Mouse (Mus musculus) forebrain, embryonic 13.5 days (tissue): ENCODE measurements around the gene Kmt5a. TPM values are rescaled to one million over a fixed set of nuclear protein-coding genes. Genes with fewer than 3 reads are reported as not detected.
A peak's percentile ranks its signal among the peaks of the same experiment; 100 is the strongest.

Experiments used
- ATAC-seq: fragments of 200-750 bp; cut with Nextera tagmentation; 2 replicates; pipeline ENCODE4 v1.8.0; 2017
- H3K27ac ChIP-seq: fragments of 300-500 bp; sonication (generic); 2 replicates; pipeline ENCODE4 v1.5.1; 2015; ENCODE audit warnings: inconsistent platforms, mild to moderate bottlenecking, moderate library complexity
- H3K27me3 ChIP-seq: fragments of 300-500 bp; sonication (generic); 2 replicates; pipeline ENCODE4 v1.6.1; 2015; ENCODE audit warnings: mild to moderate bottlenecking, inconsistent platforms
- H3K36me3 ChIP-seq: fragments of 300-500 bp; sonication (generic); 2 replicates; pipeline ENCODE4 v1.6.1; 2015; ENCODE audit warnings: mild to moderate bottlenecking, inconsistent platforms; ENCODE audit not compliant: poor library complexity, severe bottlenecking
- H3K4me1 ChIP-seq: fragments of 300-500 bp; sonication (generic); 2 replicates; pipeline ENCODE4 v1.6.1; 2015; ENCODE audit warnings: inconsistent platforms
- H3K4me2 ChIP-seq: fragments of 300-500 bp; sonication (generic); 2 replicates; pipeline ENCODE4 v1.6.1; 2015; ENCODE audit warnings: inconsistent platforms, mild to moderate bottlenecking, moderate library complexity
- H3K4me3 ChIP-seq: fragments of 300-500 bp; sonication (generic); 2 replicates; pipeline ENCODE4 v1.5.1; 2015; ENCODE audit warnings: mild to moderate bottlenecking, inconsistent platforms
- H3K9ac ChIP-seq: fragments of 300-500 bp; sonication (generic); 2 replicates; pipeline ENCODE4 v1.6.1; 2015; ENCODE audit warnings: mild to moderate bottlenecking, inconsistent platforms
- H3K9me3 ChIP-seq: fragments of 300-500 bp; sonication (generic); replicated peaks from 2 replicates; pipeline ENCODE4 v1.6.1; 2016; ENCODE audit warnings: inconsistent platforms
- WGBS: fragments of 180-500 bp; shearing (Covaris S2); methylation state at CpG from one replicate; pipeline ENCODE4 v1.1.7; 2015; 5-methylcytosine and 5-hydroxymethylcytosine counted together
- polyA plus RNA-seq: library from polyadenylated mRNA; unstranded; fragments of >200 nt; fragmentation: Nextera tagmentation; extraction: Ambion mirVana; gene quantifications from 2 replicates; pipeline ENCODE4 v1.2.1, GENCODE M21; 2015

Kmt5a gene
- polyA plus RNA-seq, 1 experiment from 2014 or later, result 30.0 TPM

DNA sequence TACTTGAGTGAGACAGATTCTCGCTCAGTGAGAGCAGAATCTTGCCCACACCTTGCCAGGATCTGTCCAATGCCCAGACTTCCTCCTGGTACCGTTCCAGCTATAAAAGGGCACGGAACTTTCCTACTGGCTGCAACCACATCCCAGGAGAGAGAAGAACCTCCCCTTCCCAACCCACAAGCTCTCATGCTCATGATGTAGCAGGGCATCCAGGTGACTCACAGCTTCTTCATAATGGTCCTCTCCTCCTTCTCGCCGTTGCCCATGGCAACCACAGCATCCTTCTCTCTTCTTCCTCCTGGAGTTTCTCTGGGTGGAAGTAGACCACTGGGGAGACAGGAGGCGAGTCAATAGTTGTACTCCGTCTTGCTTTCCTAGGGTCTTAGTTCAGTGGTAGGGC is 28.6 kb downstream of the Kmt5a start:
- no peak overlapping the region for H3K9ac ChIP-seq
- 89% methylated on average over 7 of the region's 7 CpGs for WGBS
- no peaks in the 10 kb centered on the region for H3K27me3 ChIP-seq
- peaks cover 25% of the 10 kb centered on the region for H3K36me3 ChIP-seq
- no peaks in the 10 kb centered on the region for H3K9me3 ChIP-seq
- H3K4me2 ChIP-seq, result no peak overlapping the region
- no peak overlapping the region for H3K27ac ChIP-seq
- no peaks in the 10 kb centered on the region for H3K4me1 ChIP-seq
- no peak for ATAC-seq
- H3K4me3 ChIP-seq, result no peak overlapping the region

DNA sequence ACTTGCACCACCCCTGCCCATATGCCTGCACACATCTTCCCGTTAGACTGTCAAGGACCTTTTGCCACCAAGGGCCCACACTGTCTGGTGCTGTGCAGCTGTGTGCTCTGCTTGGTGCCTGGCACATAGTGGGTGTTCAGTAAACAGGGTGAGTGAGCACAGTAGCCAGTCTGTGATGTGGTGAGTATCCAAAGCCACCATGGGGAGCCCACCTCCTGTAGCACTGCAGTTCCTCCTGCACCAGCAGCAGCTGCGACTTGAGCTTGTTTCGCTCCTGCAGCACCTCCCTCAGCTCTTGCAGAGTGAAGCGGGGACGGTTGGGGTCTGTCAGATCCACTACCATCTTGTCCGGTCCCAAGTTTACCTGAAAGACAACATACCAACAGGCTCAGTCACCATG is 29.8 kb downstream of the Kmt5a start:
- no peaks in the 10 kb centered on the region for H3K27me3 ChIP-seq
- H3K4me3 ChIP-seq, result no peak overlapping the region
- no peak for ATAC-seq
- H3K4me2 ChIP-seq, result no peak overlapping the region
- peaks cover 18% of the 10 kb centered on the region for H3K36me3 ChIP-seq
- no peaks in the 10 kb centered on the region for H3K9me3 ChIP-seq
- H3K4me1 ChIP-seq, result no peaks in the 10 kb centered on the region
- no peak overlapping the region for H3K9ac ChIP-seq
- H3K27ac ChIP-seq, result no peak overlapping the region
- WGBS, result 91% methylated on average over 6 of the region's 6 CpGs

DNA sequence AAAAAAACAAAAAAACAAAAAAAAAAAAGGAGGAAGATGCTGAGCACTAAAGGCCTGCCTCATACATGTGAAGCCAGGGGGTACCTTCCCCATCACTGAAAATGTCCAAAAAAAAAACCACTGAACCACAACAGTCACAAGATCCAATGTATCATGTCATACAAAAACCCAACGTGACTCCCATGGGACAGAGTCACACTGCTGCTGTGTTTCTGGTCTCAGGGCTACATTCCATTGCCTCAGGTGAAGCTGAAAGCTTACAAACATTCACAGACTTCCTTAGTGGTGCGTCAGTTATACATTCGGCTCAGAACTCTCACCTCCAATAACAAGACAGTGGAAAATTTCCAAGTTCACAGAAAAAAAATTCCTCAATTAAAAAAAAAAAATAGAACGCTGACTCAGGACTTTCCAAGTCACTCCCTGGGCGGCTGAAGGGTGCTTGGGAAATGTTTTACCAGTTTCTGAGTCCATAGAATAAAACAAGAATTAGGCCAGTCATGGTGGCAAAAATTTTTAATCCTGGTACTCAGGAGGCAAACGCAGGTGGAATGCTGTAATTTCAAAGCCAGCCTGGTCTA is 31.0 kb downstream of the Kmt5a start:
- Histone ChIP-seq H3K36me3 (peaks cover 18% of the 10 kb centered on the region), H3K9me3 (no peaks in the 10 kb centered on the region), H3K27me3 (no peaks in the 10 kb centered on the region), H3K4me2 (no peak overlapping the region), H3K4me1 (peaks cover 6% of the 10 kb centered on the region; the same call in 1 of the 2 replicates), H3K9ac (no peak overlapping the region), H3K4me3 (no peak overlapping the region), H3K27ac (no peak overlapping the region)
- no peak for ATAC-seq
- WGBS, result 87% methylated on average over 6 of the region's 6 CpGs

DNA sequence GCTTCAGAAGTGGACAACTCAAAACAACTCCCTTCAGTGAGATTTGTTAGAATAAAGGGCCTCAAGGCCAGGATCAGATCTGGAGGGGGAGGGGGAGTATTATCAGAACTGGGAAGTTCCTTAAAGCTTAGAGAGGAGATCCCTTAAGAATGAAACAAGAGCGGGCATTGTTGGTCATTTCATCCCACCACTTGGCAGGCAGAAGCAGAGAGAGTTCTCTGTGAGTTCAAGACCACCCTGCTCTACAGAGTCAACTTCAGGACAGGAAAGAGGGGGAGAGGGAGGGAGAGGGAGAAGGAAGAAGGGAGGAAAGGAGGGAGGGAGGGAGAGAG is 39.1 kb downstream of the Kmt5a start:
- Histone ChIP-seq H3K36me3 (no peaks in the 10 kb centered on the region), H3K27ac (peak overlapping the region; percentile 40; the same call in 1 of the 2 replicates), H3K4me3 (no peak overlapping the region), H3K4me2 (peak overlapping the region; percentile 35; the same call in 1 of the 2 replicates), H3K9me3 (no peaks in the 10 kb centered on the region), H3K4me1 (peaks cover 32% of the 10 kb centered on the region), H3K9ac (no peak overlapping the region), H3K27me3 (no peaks in the 10 kb centered on the region)
- ATAC-seq, result no peak
- 72% methylated on average over 1 of the region's 1 CpGs for WGBS

DNA sequence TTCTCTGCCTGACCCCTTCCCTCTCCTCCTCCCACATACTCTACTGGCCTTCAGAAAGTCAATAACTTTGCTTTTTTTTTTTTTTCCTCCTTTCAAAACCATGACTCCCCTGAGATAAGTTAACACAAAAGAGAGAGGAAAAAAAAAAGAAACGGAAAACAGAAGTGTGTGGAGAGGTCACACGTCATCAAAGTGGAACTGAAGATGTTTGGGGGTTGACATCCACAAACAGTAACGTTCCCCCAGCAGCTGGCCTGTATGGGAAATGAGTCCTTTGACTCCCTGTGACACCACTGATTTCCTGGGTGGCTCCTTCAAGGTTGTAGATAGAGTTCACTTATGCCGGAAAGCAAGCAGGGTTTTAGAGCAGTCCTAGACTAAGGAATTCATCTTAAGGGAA is 40.4 kb downstream of the Kmt5a start:
- Histone ChIP-seq H3K27ac (no peak overlapping the region), H3K4me3 (no peak overlapping the region), H3K4me2 (no peak overlapping the region), H3K27me3 (no peaks in the 10 kb centered on the region), H3K9me3 (no peaks in the 10 kb centered on the region), H3K36me3 (no peaks in the 10 kb centered on the region), H3K9ac (no peak overlapping the region), H3K4me1 (peaks cover 43% of the 10 kb centered on the region)
- 78% methylated on average over 4 of the region's 4 CpGs for WGBS
- no peak for ATAC-seq

DNA sequence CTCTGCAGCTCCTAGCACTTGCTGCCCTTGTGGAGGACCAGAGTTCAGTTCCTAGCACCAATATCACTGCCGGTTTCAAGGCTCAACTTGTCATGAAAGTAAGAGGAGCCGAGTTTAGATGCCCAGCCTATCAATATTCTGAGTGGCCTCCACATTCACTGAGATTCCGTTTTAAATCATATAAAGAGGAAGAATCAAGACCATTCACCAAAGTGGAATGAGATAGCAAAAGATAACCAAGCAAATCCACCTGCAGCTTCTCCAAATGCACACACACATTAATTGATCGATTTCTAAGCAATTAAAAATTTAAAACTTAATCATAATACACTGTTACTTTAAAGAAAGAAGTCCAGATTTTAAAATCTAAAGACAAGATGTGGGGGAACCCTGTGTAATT is 42.0 kb downstream of the Kmt5a start:
- Histone ChIP-seq H3K36me3 (no peaks in the 10 kb centered on the region), H3K27ac (no peak overlapping the region), H3K4me2 (no peak overlapping the region), H3K4me1 (peaks cover 32% of the 10 kb centered on the region), H3K9ac (no peak overlapping the region), H3K4me3 (no peak overlapping the region), H3K27me3 (no peaks in the 10 kb centered on the region), H3K9me3 (no peaks in the 10 kb centered on the region)
- 88% methylated on average over 4 of the region's 4 CpGs for WGBS
- no peak for ATAC-seq

DNA sequence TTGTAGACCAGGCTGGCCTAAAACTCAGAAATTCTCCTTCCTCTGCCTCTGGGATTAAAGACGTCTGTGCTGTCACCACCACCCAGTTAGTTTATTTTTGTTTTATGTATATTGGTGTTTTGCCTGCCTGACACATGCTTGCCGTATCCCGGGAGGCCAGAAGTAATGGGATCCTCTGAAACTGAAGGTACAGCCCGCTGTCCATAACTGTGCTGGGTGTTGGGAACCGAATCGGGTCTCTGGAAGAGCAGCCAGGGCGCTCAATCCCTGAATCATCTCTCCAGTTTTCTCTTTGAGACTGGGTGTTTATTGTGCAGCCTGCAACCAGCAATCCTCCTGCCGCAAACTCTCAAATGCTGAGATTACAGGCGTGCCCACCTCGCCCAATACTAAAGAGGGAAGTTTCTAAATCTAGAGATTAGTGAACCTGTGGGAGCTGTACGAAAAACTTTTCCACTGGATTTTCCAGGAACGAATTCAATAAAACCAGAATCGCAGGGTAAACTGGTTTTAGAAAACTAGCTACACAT is 42.8 kb downstream of the Kmt5a start:
- no peak for ATAC-seq
- H3K27ac ChIP-seq, result peak overlapping the region; percentile 98
- 9% methylated on average over 13 of the region's 13 CpGs for WGBS
- H3K36me3 ChIP-seq, result 0 out of 2 replicates have a peak, but pooled peaks cover 4% of the 10 kb centered on the region
- H3K9me3 ChIP-seq, result no peaks in the 10 kb centered on the region
- peaks cover 25% of the 10 kb centered on the region for H3K4me1 ChIP-seq
- peak overlapping the region; percentile 60 for H3K4me3 ChIP-seq
- H3K4me2 ChIP-seq, result peak overlapping the region; percentile 71
- H3K27me3 ChIP-seq, result no peaks in the 10 kb centered on the region
- H3K9ac ChIP-seq, result peak overlapping the region; percentile 84

DNA sequence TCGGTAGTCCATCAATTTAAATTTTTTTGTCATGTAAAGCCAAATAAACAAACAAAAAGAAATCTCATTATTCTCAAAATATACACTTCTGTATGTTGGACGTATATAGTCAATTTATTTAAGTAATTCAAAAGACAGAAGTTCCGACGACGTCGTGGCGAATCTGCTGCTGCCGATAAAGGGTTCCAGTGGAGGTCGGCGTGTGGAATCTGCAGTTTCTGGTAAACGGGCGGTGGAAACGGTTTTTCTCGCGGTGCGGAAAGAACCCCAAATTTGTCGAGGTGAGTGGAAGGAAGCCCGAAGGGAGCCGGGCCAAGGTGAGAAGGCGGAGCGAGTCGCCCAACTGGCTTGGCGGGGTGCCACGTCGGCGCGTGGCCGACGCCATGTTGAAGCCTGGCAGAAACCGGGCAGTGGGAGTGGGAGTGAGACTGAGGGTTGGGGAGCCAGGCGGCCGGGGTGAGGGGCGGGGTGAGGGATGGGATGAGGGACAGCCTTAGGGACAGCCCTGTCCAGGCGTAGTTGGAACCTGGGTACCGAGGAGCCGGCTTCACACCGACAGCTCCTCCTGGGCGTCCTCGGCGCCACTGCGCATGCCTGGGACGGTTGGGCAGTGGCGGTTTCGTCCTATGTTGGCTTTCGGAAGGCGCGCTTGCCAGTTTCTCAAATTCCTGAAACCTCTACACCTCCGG is 43.4 kb downstream of the Kmt5a start, which contains the start of gene Snrnp35:
Gene Snrnp35 (plus strand): TSS at position 169 of the 689 bp plus-strand sequence.
- H3K4me1 ChIP-seq, result peaks cover 22% of the 10 kb centered on the region
- H3K36me3 ChIP-seq, result 0 out of 2 replicates have a peak, but pooled peaks cover 5% of the 10 kb centered on the region
- no peaks in the 10 kb centered on the region for H3K9me3 ChIP-seq
- WGBS, result under 1% methylated on average over 48 of the region's 48 CpGs
- no peaks in the 10 kb centered on the region for H3K27me3 ChIP-seq
- H3K27ac ChIP-seq, result peak within 1 kb of the TSS; percentile 98
- H3K4me3 ChIP-seq, result peak within 1 kb of the TSS; percentile 60
- H3K9ac ChIP-seq, result peak within 1 kb of the TSS; percentile 84
- peak within 1 kb of the TSS; percentile 71 for H3K4me2 ChIP-seq
- ATAC-seq, result peak; percentile 95

DNA sequence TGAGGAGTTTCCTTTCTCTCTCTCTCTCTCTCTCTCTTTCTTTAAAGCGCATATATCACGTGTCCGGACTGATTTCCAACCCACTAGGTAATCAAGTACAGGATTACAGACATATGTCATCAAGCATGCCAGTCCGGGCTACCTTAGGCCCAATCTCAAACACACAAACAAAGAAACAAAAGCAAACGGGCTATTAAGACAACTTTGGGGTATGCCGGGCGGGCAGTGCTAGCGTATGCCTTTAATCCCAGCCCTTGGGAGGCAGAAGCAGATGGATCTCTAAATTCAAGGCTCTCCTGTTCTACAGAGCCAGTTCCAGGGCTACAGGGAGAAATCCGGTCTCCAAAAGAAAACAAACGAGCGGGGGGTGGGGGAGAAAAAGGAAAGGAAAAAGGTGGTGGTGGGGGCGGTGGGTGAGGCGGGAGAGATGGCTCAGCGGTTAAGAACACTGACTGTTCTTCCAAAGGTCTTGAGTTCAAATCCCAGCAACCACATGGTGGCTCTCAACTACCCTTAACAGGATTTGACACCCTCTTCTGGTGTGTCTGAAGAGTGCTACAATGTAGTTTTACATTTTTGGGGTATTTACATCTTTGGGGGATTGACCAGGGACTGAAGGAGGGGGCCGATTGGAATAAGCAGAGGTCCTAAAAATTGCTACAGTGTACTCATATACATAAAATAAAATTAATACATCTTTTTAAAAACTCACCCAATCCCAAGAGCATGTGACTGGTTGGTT is 44.1 kb downstream of the Kmt5a start:
- peaks cover 17% of the 10 kb centered on the region for H3K4me1 ChIP-seq
- 7% methylated on average over 15 of the region's 15 CpGs for WGBS
- H3K4me2 ChIP-seq, result peak overlapping the region; percentile 71
- H3K4me3 ChIP-seq, result peak overlapping the region; percentile 60
- H3K27ac ChIP-seq, result peak overlapping the region; percentile 98
- no peaks in the 10 kb centered on the region for H3K9me3 ChIP-seq
- ATAC-seq, result no peak; the same call in none of the 2 replicates
- 0 out of 2 replicates have a peak, but pooled peaks cover 5% of the 10 kb centered on the region for H3K36me3 ChIP-seq
- H3K27me3 ChIP-seq, result no peaks in the 10 kb centered on the region
- peak overlapping the region; percentile 84 for H3K9ac ChIP-seq

DNA sequence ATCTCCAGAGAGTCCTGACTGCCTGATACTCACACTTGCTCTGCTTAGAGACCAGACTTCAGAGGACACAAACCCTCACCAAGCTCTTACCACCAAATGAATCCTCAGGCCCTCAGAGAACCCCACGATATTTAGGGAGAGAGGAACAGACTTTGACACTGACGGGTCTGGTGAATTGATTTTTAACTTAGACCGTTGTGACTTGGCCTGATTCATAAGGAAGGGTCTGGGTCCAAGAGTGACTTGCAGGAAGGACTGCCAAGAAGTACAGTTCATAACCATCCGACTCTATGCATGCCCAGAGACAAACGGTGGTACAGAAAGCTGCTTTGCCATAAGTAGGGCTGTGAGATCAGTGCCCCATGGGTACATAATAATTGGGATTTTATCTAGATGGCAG is 45.9 kb downstream of the Kmt5a start:
- Histone ChIP-seq H3K27me3 (no peaks in the 10 kb centered on the region), H3K4me2 (no peak overlapping the region), H3K36me3 (peaks cover 16% of the 10 kb centered on the region), H3K9ac (no peak overlapping the region), H3K4me1 (peaks cover 16% of the 10 kb centered on the region), H3K27ac (no peak overlapping the region), H3K4me3 (no peak overlapping the region), H3K9me3 (no peaks in the 10 kb centered on the region)
- WGBS, result 89% methylated on average over 5 of the region's 5 CpGs
- ATAC-seq, result no peak

DNA sequence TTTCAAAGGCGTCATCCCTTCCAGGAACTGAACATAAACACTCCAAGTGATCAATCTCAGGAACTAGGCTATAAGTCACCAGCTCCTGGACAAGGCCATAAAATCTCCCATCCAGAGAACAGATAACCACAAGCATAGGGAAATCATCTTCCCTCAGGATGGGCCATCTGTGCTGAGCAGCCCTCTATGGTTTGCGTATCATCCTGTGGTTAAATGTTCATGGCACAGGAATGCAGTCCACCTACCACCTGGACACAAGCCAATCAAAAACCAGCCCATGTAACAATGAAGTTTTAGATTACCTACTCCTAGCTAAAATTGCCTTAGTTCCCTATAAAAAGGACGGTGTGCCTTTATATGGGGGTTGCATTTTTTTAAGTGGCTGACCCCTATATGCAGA is 49.2 kb downstream of the Kmt5a start:
- H3K9ac ChIP-seq, result no peak overlapping the region
- WGBS, result 97% methylated on average over 3 of the region's 3 CpGs
- H3K27ac ChIP-seq, result no peak overlapping the region
- H3K4me1 ChIP-seq, result peaks cover 11% of the 10 kb centered on the region
- no peak for ATAC-seq
- peaks cover 48% of the 10 kb centered on the region for H3K36me3 ChIP-seq
- no peak overlapping the region for H3K4me3 ChIP-seq
- H3K4me2 ChIP-seq, result no peak overlapping the region
- no peaks in the 10 kb centered on the region for H3K27me3 ChIP-seq
- H3K9me3 ChIP-seq, result no peaks in the 10 kb centered on the region

DNA sequence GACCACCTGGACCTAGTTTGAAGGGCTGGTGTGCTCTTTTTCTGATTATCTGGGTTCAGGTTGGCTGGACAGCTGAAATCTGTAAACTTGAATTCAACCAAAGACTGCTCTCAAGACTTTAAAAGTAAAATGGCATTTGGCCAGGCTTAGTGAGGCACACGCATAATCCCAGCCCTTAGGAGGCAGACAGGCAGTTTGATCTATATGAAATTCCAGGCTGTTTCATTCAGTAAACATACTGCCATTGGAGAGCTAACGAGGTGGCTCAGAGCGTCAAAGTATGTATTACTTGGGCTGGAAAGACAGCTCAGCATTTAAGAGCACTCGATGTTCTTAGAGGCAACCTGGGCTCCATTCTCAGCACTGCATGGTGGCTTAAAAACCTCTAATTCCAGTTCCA is 52.0 kb downstream of the Kmt5a start:
- Histone ChIP-seq H3K4me2 (no peak overlapping the region), H3K4me1 (0 out of 2 replicates have a peak, but pooled peaks cover 11% of the 10 kb centered on the region), H3K9me3 (no peaks in the 10 kb centered on the region), H3K4me3 (no peak overlapping the region), H3K27ac (no peak overlapping the region), H3K9ac (no peak overlapping the region), H3K36me3 (peaks cover 72% of the 10 kb centered on the region), H3K27me3 (no peaks in the 10 kb centered on the region)
- WGBS, result 53% methylated on average over 4 of the region's 4 CpGs
- ATAC-seq, result no peak
